Mouse (Mus musculus) forebrain, embryonic 11.5 days (tissue): ENCODE data around the gene Pf4. TPM values are rescaled to one million over a fixed set of nuclear protein-coding genes. Genes with fewer than 3 reads are reported as not detected.
"Not testable (repeated sequence)": the region's sequence is repeated elsewhere in the genome, so short reads cannot be mapped to it uniquely, and the experiment has no call there.

ENCODE experiments used
- ATAC-seq: fragments of 200-750 bp; cut with Nextera tagmentation; replicated peaks from 2 replicates; pipeline ENCODE4 v1.8.0; 2017; ENCODE audit warnings: moderate TSS enrichment; ENCODE audit not compliant: low FRiP score
- DNase-seq: peaks from one replicate; pipeline ENCODE4 v3.0.0-alpha.2; 2017; ENCODE audit warnings: low spot score
- H3K27ac ChIP-seq: fragments of 300-500 bp; sonication (generic); 2 replicates; pipeline ENCODE4 v1.5.1; 2014; ENCODE audit warnings: low read depth, low read length
- H3K27me3 ChIP-seq: fragments of 300-500 bp; sonication (generic); 2 replicates; pipeline ENCODE4 v1.6.1; 2014; ENCODE audit warnings: mild to moderate bottlenecking, low read length, mixed read lengths; ENCODE audit not compliant: control insufficient read depth, insufficient read depth
- H3K36me3 ChIP-seq: fragments of 300-500 bp; sonication (generic); 2 replicates; pipeline ENCODE4 v1.6.1; 2014; ENCODE audit warnings: mild to moderate bottlenecking, low read length, moderate library complexity, mixed read lengths; ENCODE audit not compliant: control insufficient read depth, insufficient read depth
- H3K4me1 ChIP-seq: fragments of 300-500 bp; sonication (generic); replicated peaks from 2 replicates; pipeline ENCODE4 v1.6.1; 2014; ENCODE audit warnings: low read length, mixed read lengths; ENCODE audit not compliant: control insufficient read depth, insufficient read depth
- H3K4me2 ChIP-seq: fragments of 300-500 bp; sonication (generic); 2 replicates; pipeline ENCODE4 v1.6.1; 2014; ENCODE audit warnings: low read depth, mild to moderate bottlenecking, low read length, moderate library complexity, mixed read lengths; ENCODE audit not compliant: severe bottlenecking
- H3K4me3 ChIP-seq: fragments of 300-500 bp; sonication (generic); 2 replicates; pipeline ENCODE4 v1.5.1; 2014; ENCODE audit warnings: low read depth, low read length
- H3K9ac ChIP-seq: fragments of 300-500 bp; sonication (generic); 2 replicates; pipeline ENCODE4 v1.6.1; 2014; ENCODE audit warnings: low read length
- H3K9me3 ChIP-seq: fragments of 300-500 bp; sonication (generic); 2 replicates; pipeline ENCODE4 v1.6.1; 2016; ENCODE audit warnings: low read length, mixed read lengths; ENCODE audit not compliant: control insufficient read depth
- WGBS: fragments of 180-500 bp; shearing (Covaris S2); extraction: QIAGEN DNeasy Blood & Tissue Kit; methylation state at CpG from one replicate; pipeline ENCODE4 v1.1.7; 2014; 5-methylcytosine and 5-hydroxymethylcytosine counted together
- microRNA-seq: library from miRNA; unstranded; fragments of <30 nt; microRNA quantifications from one replicate; pipeline ENCODE4, GENCODE M21; 2016; ENCODE audit not compliant: insufficient number of aligned reads
- polyA plus RNA-seq: library from polyadenylated mRNA; unstranded; fragments of >200 nt; fragmentation: Nextera tagmentation; extraction: Ambion mirVana; gene quantifications from 2 replicates; pipeline ENCODE4 v1.2.1, GENCODE M21; 2014

Gene Pf4
- polyA plus RNA-seq, 1 experiment from 2014 or later, result 61.3 TPM

DNA sequence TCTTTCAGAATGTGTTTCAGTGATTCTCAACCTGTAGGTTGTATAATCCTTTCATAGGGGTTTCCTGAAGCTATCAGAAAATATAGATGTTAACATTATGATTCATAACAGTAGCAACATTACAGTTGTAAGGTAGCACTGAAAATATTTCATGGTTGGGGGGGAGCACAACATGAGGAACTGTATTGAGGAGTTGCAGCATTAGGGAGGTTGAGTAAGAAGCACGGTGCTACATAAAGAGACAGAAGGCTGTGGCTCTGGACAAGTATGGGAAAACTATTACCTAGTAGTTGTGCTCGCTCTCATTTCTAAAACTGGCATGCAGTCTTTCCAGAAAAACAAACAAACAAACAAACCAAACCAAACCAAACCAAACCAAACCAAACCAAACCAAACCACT lies 23.2 kb downstream of the Pf4 start:
- not testable (repeated sequence) for H3K36me3 ChIP-seq, H3K9ac ChIP-seq, H3K4me1 ChIP-seq, DNase-seq, ATAC-seq, H3K27me3 ChIP-seq, H3K9me3 ChIP-seq, H3K4me3 ChIP-seq, H3K27ac ChIP-seq, H3K4me2 ChIP-seq
- 91% methylated on average over 2 of the region's 2 CpGs for WGBS

DNA sequence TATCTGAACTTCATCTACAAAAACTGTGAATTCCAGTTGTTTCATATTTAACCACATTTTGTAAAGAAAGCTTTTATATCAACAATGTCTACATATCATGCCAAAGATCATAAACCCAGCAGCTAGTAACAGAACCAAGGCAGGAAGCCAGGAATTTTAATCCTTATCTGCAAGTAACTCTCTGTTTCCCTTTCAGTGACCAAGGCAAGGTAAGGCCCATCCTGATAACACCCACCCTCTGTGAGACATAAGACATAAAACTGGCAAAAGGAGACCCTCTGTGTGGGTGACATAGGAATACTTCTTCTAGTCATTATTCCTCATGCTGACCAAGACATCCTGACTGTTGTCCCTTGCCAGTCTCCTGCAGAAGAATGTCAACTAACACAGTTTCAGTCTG lies 32.3 kb downstream of the Pf4 start:
- DNase-seq (no peak), ATAC-seq (no peak)
- H3K9me3 ChIP-seq, result no peaks in the 10 kb centered on the region
- no peaks in the 10 kb centered on the region for H3K36me3 ChIP-seq
- no peaks in the 10 kb centered on the region for H3K4me1 ChIP-seq
- H3K9ac ChIP-seq, result no peak overlapping the region
- no peak overlapping the region for H3K27ac ChIP-seq
- no peaks in the 10 kb centered on the region for H3K27me3 ChIP-seq
- H3K4me3 ChIP-seq, result no peak overlapping the region
- no peak overlapping the region for H3K4me2 ChIP-seq

DNA sequence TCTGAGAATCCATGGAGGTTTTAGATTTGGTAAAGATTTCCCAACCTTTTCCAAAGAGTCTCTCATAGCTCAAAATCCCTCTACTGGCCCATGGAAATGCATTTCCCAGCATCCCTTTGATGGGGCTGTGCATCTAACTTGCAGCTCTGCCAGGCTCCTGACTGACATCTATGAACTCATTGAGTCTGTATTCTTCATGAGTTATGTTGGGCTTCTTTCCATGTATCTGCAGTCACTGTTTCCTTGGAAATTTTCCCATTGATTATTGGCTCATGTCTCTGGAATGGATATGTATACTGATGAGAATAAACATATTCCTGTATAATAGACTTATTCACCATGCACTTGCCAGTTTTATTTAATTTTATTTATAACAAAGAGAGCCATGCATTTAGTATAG lies 33.8 kb downstream of the Pf4 start:
- DNase-seq (no peak), ATAC-seq (no peak)
- Histone ChIP-seq H3K4me1 (no peaks in the 10 kb centered on the region), H3K27me3 (no peaks in the 10 kb centered on the region), H3K4me3 (no peak overlapping the region), H3K4me2 (no peak overlapping the region), H3K36me3 (no peaks in the 10 kb centered on the region), H3K27ac (no peak overlapping the region), H3K9me3 (no peaks in the 10 kb centered on the region), H3K9ac (no peak overlapping the region)

DNA sequence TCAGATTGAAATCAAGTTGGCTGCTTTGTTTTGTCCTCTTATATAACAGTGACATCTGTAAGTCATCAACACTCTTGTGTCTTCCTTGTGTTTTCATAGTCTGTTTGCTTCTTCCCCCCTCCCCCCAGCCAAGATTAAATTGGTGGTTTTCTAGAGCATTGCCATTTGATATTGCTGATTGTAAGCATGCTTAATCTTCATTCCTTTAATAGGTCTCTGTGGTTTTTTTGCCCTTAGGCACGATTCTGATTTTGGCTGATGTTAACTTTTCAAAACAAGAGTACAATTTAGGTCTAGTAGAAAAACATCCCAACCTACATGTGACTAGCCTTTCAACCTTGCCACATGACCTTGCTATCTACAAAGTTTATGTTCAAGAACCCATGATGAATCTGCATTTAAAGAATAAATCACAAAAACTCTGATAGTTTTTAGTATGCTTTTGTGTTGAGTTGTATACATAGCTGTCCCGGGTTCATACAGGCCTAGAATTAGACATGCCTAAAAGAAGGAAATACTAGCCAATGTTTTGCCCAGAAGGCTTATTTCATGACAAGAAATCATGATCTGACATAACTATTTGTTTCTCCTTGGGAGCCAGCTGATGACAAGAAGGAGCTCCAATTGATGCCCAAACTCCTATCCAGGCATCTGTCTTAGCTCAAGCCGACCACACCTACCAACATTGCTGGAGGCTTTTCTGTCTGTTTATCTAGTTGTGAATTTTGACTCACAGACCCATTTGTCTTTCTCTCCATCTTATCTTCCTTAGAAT lies 35.1 kb downstream of the Pf4 start:
- no peaks in the 10 kb centered on the region for H3K36me3 ChIP-seq
- H3K9me3 ChIP-seq, result no peaks in the 10 kb centered on the region
- no peaks in the 10 kb centered on the region for H3K27me3 ChIP-seq
- H3K9ac ChIP-seq, result no peak overlapping the region
- DNase-seq, result no peak
- no peaks in the 10 kb centered on the region for H3K4me1 ChIP-seq
- H3K27ac ChIP-seq, result no peak overlapping the region
- WGBS, result 87% methylated on average over 3 of the region's 3 CpGs
- H3K4me2 ChIP-seq, result no peak overlapping the region
- no peak overlapping the region for H3K4me3 ChIP-seq
- ATAC-seq, result no peak

DNA sequence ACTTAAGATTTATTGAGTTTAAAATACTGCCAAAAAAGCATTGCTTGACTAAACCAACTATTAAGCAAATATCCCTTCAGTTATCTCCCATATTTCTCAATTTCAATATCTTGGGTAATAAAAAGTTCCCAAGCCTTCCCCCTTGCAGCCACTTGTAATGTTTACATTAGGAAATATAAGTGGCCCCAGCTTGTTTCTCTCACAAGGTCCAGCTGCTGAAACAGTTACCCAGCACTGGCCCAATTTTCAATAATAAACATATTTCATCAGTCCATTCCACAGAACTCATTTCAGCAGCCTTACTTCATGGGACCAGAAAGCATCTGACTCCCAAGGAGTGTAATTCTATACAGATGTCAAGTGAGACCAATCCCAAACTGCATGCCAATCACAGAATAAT lies 47.5 kb downstream of the Pf4 start:
- Histone ChIP-seq H3K9ac (no peak overlapping the region), H3K9me3 (no peaks in the 10 kb centered on the region), H3K4me2 (no peak overlapping the region), H3K27me3 (no peaks in the 10 kb centered on the region), H3K4me1 (no peaks in the 10 kb centered on the region), H3K27ac (no peak overlapping the region), H3K4me3 (no peak overlapping the region), H3K36me3 (no peaks in the 10 kb centered on the region)
- ATAC-seq (no peak), DNase-seq (no peak)

Small RNA genes within 50 kb of the gene (microRNA-seq; reads per million reads assigned to microRNA genes)
- gene Gm24322, result not detected

Other genes with a start within 250 kb of the Pf4 start
- gene 5830473C10Rik, start 211.3 kb upstream of the Pf4 start, polyA plus RNA-seq, result not detected in 2 replicates
- 0.51 and 0.52 TPM in 2 replicates for gene Rassf6, start 131.8 kb upstream of the Pf4 start, polyA plus RNA-seq
- gene Cxcl5, start 13.1 kb upstream of the Pf4 start, polyA plus RNA-seq, result 0.17 TPM in 1 of 2 replicates, not detected in the other
- 15.5 and 15.9 TPM in 2 replicates for gene Ppbp, start 3.9 kb upstream of the Pf4 start, polyA plus RNA-seq
- not detected in 2 replicates for gene Cxcl3, start 13.7 kb downstream of the Pf4 start, polyA plus RNA-seq
- not detected in 2 replicates for gene Cxcl15, start 22.1 kb downstream of the Pf4 start, polyA plus RNA-seq
- gene Cxcl1, start 118.8 kb downstream of the Pf4 start, polyA plus RNA-seq, result not detected in 2 replicates
- not detected in 2 replicates for gene Cxcl2, start 131.4 kb downstream of the Pf4 start, polyA plus RNA-seq
- gene Mthfd2l, start 158.7 kb downstream of the Pf4 start, polyA plus RNA-seq, result 78.3 and 85.0 TPM in 2 replicates